Mouse (Mus musculus) small intestine, adult 2 months (tissue): ENCODE measurements around the gene Eml3. TPM values are rescaled to one million over a fixed set of nuclear protein-coding genes. Genes with fewer than 3 reads are reported as not detected.
A peak's percentile ranks its signal among the peaks of the same experiment; 100 is the strongest.
"Not testable (repeated sequence)": the region's sequence is repeated elsewhere in the genome, so short reads cannot be mapped to it uniquely, and the experiment has no call there.

ENCODE experiments used
- H3K27ac ChIP-seq: fragments of 200-500 bp; 2 replicates; pipeline ENCODE4 v1.5.1; 2012; ENCODE audit warnings: low read depth, low read length, control low read depth, inconsistent platforms; ENCODE audit not compliant: insufficient read depth
- H3K27me3 ChIP-seq: fragments of 200-500 bp; 2 replicates; pipeline ENCODE4 v1.6.1; 2012; ENCODE audit warnings: mild to moderate bottlenecking, moderate library complexity, low read length, inconsistent platforms; ENCODE audit not compliant: control insufficient read depth, insufficient read depth
- H3K36me3 ChIP-seq: fragments of 200-500 bp; 2 replicates; pipeline ENCODE4 v1.6.1; 2012; ENCODE audit warnings: mild to moderate bottlenecking, low read length, control low read depth, inconsistent platforms; ENCODE audit not compliant: control insufficient read depth, insufficient read depth
- H3K4me1 ChIP-seq: fragments of 200-500 bp; 2 replicates; pipeline ENCODE4 v1.6.1; 2012; ENCODE audit warnings: low read length, inconsistent platforms, mixed read lengths; ENCODE audit not compliant: control insufficient read depth, insufficient read depth, insufficient read length
- H3K4me3 ChIP-seq: fragments of 200-500 bp; 2 replicates; pipeline ENCODE4 v1.5.1; 2012; ENCODE audit warnings: low read depth, mild to moderate bottlenecking, control low read depth, inconsistent platforms, low read length, moderate library complexity
- CTCF ChIP-seq: fragments of 200-500 bp; IDR thresholded peaks from 2 replicates; pipeline ENCODE4 v1.5.1; 2012; ENCODE audit warnings: low read depth, mild to moderate bottlenecking, control low read depth, inconsistent platforms, low read length, moderate library complexity, mixed read lengths; ENCODE audit not compliant: insufficient replicate concordance, insufficient read length; ENCODE audit errors: extremely low read depth
- POLR2A ChIP-seq: fragments of 200-500 bp; IDR thresholded peaks from 2 replicates; pipeline ENCODE4 v1.6.1; 2012; ENCODE audit warnings: low read depth, mild to moderate bottlenecking, control low read depth, inconsistent platforms, low read length, moderate library complexity
- WGBS: fragments of 180-500 bp; shearing (Covaris S2); methylation state at CpG from one replicate; pipeline ENCODE4 v1.1.7; 2018; 5-methylcytosine and 5-hydroxymethylcytosine counted together
- polyA plus RNA-seq: library from polyadenylated mRNA; depleted of rRNA; stranded (reverse); fragments of >200 nt; gene quantifications from 2 replicates; pipeline ENCODE4 v1.2.3, GENCODE M21; 2012

Gene Eml3
- polyA plus RNA-seq, 1 experiment, result 32.2 TPM

DNA sequence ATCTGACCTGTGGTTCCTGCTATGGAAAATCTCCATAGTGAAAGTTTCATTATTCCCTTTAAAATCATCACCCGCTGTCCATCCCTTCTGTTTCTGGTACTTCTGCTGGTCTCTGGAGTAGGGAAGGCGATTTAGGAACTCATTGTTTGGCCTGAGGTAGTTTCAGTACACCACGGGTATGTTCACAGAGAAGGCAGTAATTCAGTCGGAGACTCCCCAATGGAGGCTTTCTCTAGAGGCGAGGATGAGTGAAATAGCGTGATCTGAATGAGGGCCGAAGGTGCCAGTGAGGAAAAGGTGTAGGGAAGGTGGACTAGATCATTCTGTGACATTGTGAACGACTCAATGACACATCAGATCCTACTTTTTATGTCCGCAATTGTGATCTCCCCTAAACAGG, 24.8 kb downstream of the Eml3 start:
- H3K4me1 ChIP-seq, result peaks cover 3% of the 10 kb centered on the region; the same call in 1 of the 2 replicates
- peak overlapping the region; percentile 75; the same call in 1 of the 2 replicates for H3K27ac ChIP-seq
- H3K4me3 ChIP-seq, result peak overlapping the region; percentile 83
- TF ChIP-seq CTCF (no peak), POLR2A (no peak)
- 4% methylated on average over 9 of the region's 9 CpGs for WGBS
- H3K36me3 ChIP-seq, result peaks cover 29% of the 10 kb centered on the region
- no peaks in the 10 kb centered on the region for H3K27me3 ChIP-seq

DNA sequence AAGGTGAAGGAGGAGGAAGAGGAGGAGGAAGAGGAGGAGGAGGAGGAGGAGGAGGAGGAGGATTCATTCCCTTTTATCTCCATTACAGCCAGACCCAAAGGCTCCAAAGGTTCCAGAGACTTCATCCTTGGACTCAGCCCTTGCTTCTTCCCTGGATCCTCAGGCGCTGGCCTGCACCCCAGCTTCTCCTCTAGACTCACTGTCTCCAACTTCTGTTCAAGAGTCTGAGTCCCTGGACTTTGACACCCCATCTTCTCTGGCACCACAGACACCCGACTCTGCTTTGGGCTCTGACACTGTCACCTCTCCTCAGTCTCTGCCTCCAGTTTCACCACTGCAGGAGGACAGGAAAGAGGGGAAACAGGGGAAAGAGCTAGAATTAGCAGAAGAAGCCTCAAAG, 32.9 kb downstream of the Eml3 start:
- WGBS, result 65% methylated on average over 2 of the region's 2 CpGs
- TF ChIP-seq CTCF (no peak), POLR2A (no peak)
- H3K27me3 ChIP-seq, result no peaks in the 10 kb centered on the region
- H3K4me1 ChIP-seq, result peaks cover 9% of the 10 kb centered on the region
- peak overlapping the region; percentile 43 for H3K4me3 ChIP-seq
- peaks cover 48% of the 10 kb centered on the region for H3K36me3 ChIP-seq
- H3K27ac ChIP-seq, result peak overlapping the region; percentile 41; the same call in 1 of the 2 replicates

DNA sequence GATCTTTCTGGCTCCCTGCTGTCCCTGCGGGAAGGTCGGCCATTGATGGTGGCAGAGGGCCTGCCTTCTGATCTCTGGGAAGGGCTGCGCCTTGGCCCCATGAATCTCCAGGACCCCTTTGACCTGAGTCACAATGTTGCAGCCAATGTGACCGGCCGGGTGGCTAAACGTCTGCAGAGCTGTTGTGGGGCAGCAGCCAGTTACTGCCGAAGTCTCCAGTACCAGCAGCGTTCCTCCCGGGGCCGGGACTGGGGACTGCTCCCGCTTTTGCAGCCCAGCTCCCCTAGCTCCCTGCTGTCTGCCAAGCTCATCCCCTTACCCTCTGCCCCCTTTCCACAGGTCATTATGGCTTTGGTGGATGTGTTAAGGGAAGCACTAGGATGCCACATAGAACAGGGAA, 35.7 kb downstream of the Eml3 start:
- no peak overlapping the region for H3K4me3 ChIP-seq
- peaks cover 9% of the 10 kb centered on the region for H3K4me1 ChIP-seq
- peaks cover 49% of the 10 kb centered on the region for H3K36me3 ChIP-seq
- 90% methylated on average over 11 of the region's 11 CpGs for WGBS
- H3K27ac ChIP-seq, result peak overlapping the region; percentile 95; the same call in 1 of the 2 replicates
- TF ChIP-seq POLR2A (no peak), CTCF (no peak)
- H3K27me3 ChIP-seq, result no peaks in the 10 kb centered on the region

DNA sequence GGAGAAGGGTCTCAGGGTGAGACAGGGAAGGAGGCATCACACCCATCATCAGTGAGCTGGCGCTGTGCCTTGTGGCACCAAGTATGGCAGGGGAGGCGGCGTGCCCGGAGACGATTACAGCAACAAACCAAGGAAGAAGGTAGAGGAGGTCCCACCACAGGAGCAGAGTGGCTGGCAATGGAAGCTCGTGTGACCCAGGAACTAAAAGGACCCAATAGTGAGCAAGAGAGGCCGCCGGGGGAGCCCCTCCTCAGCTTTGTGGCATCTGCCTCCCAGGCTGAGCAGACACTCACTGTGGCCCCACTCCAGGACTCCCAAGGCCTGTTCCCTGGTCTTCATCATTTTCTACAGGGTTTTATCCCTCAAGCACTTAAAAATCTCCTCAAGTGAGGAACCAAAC, 36.4 kb downstream of the Eml3 start:
- Histone ChIP-seq H3K4me1 (peaks cover 9% of the 10 kb centered on the region), H3K4me3 (peak overlapping the region; percentile 34), H3K27me3 (no peaks in the 10 kb centered on the region), H3K27ac (peak overlapping the region; percentile 95), H3K36me3 (peaks cover 52% of the 10 kb centered on the region)
- TF ChIP-seq CTCF (no peak), POLR2A (no peak)
- WGBS, result 34% methylated on average over 8 of the region's 8 CpGs

DNA sequence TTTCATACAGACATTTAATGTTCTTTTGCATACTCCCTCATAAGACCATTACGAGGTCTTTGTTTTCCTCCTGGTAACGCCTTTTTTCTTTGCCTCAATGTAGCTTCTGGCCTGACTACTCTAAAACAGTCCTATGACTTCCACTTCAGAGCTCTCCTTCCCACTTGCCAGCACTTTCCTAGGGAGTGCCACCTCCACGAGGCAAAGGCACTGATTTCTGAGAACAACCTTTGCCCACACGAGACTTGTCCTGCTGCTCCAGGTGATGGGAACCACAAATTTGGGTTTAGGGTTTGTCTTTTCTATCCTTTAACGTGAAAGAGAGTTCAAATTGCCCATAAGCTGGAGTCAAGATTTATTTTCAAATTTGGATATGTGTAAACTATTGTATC, 36.8 kb downstream of the Eml3 start:
- Histone ChIP-seq H3K4me1 (peaks cover 9% of the 10 kb centered on the region), H3K27me3 (no peaks in the 10 kb centered on the region), H3K36me3 (peaks cover 55% of the 10 kb centered on the region), H3K4me3 (peak overlapping the region; percentile 64), H3K27ac (peak overlapping the region; percentile 95)
- WGBS, result 9% methylated on average over 5 of the region's 5 CpGs
- no peak; the same call in 1 of the 2 replicates for TF ChIP-seq POLR2A

DNA sequence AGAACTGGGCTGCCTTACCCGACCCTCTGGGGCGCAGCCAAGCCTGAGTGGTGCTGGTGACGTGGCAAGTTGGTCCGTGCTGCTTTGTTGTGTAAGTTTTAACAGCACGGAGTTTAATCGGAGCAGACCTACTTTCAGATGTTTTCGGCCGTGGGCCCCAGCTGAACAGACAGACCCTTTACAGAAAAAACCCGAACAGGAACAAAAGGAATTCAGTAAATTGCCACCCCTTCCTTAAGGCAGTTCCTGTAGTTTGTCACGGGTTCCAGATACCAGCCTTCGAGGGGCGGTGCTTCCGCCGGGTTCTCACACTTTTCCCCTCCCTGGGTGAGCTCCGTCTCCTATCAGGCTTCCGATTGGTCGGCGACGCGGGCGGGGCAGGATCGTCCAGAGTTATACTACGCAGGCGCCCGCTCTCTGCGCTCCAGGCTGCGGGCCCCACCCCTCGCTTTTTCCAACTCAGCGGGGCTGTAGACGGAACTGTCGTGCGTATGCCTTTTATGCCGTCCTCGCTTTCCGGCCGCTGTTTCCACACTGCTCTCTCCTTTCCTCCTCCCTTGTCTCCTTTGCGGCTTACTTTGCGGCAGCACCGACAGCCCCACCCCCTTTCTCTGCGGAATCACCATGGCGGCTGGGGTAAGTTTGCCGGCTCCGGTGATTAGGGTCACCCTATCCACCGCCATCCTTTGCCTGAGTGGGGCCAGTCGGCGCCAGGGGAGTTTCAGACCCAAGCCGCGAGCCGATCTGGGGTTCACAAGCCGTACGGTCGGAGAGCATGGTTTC, 37.4 kb downstream of the Eml3 start, which contains the start of gene Eef1g:
Gene Eef1g, plus strand, starts transcription at position 452 of the 783 bp plus-strand sequence.
- under 1% methylated on average over 52 of the region's 52 CpGs for WGBS
- H3K36me3 ChIP-seq, result peaks cover 56% of the 10 kb centered on the region

DNA sequence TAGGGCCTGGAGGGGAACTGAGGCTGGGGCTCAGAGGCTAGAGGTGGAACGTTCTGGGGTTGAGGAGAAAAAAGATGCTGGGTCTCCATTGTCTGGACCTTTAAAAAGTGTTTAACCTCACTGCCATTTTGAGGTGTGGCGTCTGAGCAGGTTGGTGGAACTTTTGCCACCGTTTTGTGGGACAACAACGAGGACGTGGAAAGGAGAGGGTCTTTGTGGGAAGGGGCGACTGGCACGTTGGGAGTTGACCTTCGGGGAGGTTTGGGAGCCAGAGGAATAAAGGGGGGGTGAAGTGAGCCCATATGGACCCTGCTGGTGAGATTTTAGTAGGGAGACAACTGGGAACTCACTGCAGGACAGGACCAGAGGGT, 38.0 kb downstream of the Eml3 start:
- peak overlapping the region; percentile 77 for H3K4me3 ChIP-seq
- 1% methylated on average over 8 of the region's 8 CpGs for WGBS
- H3K4me1 ChIP-seq, result peaks cover 9% of the 10 kb centered on the region
- TF ChIP-seq CTCF (no peak), POLR2A (no peak)
- no peaks in the 10 kb centered on the region for H3K27me3 ChIP-seq
- peaks cover 56% of the 10 kb centered on the region for H3K36me3 ChIP-seq
- H3K27ac ChIP-seq, result 0 out of 2 replicates have a peak overlapping the region, but pooled peaks have one; percentile 44

More for the DNA sequence above, 37.4 kb downstream of the Eml3 start, which contains the start of gene Eef1g:
- Histone ChIP-seq H3K27ac (peak within 1 kb of the TSS; percentile 95), H3K27me3 (no peaks in the 10 kb centered on the region), H3K4me3 (peak within 1 kb of the TSS; percentile 77), H3K4me1 (peaks cover 9% of the 10 kb centered on the region)
- TF ChIP-seq POLR2A (peak; percentile 42; the same call in 1 of the 2 replicates), CTCF (no peak)

DNA sequence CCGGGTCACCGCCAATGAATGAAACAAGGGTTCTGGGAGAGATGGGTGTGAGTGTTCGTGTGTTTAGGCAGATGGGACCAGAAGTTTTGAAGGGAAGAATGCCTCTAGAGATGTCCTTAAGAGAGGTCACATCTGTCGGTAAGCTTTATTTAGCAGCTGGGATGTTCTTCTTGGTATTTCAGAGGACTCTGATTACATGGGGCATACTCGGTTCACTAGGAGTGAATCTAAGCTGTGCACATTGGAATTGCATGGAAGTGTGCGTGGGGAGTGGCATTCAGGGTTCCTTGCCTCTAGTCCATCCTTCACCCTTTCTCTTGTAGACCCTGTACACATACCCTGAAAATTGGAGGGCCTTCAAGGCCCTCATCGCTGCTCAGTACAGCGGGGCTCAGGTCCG, 38.5 kb downstream of the Eml3 start:
- peaks cover 9% of the 10 kb centered on the region for H3K4me1 ChIP-seq
- no peaks in the 10 kb centered on the region for H3K27me3 ChIP-seq
- H3K4me3 ChIP-seq, result peak overlapping the region; percentile 77
- H3K36me3 ChIP-seq, result peaks cover 56% of the 10 kb centered on the region
- H3K27ac ChIP-seq, result no peak overlapping the region
- WGBS, result under 1% methylated on average over 9 of the region's 9 CpGs
- TF ChIP-seq POLR2A (no peak), CTCF (no peak)

DNA sequence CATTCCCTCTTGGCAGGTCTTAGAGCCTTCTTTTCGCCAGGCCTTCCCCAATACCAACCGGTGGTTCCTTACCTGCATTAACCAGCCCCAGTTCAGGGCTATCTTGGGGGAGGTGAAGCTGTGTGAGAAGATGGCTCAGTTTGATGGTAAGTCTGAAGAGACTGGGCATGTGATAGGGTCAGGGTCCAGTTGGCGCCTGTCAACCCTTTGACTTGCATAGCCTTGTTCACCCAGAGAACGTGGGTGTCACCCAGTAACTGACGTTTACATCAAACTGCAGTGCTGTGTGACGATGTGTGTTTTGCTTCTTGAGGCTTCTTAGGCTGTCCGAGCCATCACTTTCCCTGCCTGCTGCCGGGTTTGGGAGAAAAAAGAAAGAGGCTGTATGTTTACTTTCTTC, 43.1 kb downstream of the Eml3 start:
- peaks cover 65% of the 10 kb centered on the region for H3K36me3 ChIP-seq
- not testable (repeated sequence) for H3K4me3 ChIP-seq, H3K27ac ChIP-seq, H3K4me1 ChIP-seq, H3K27me3 ChIP-seq
- WGBS, result 78% methylated on average over 8 of the region's 8 CpGs
